Mouse (Mus musculus) myocyte (in vitro differentiated cells): Measurements from ENCODE around the gene Tex264.

ENCODE experiments used
- MAX ChIP-seq: IDR thresholded peaks from one replicate; pipeline ENCODE4 v1.6.1; 2011; ENCODE audit warnings: low read depth, mild to moderate bottlenecking, control low read depth
- POLR2A ChIP-seq: IDR thresholded peaks from one replicate; pipeline ENCODE4 v1.6.1; 2011; ENCODE audit warnings: low read depth, mild to moderate bottlenecking, control low read depth, moderate library complexity; ENCODE audit not compliant: insufficient read length

GRCm38 (mm10) chr9:106641346-106641745, 44.4 kb downstream of the Tex264 start:
- TF ChIP-seq POLR2A (no peak), MAX (no peak)
